Mouse (Mus musculus): ENCODE measurements around the gene Nfkb1. TPM values are rescaled to one million over a fixed set of nuclear protein-coding genes. Genes with fewer than 3 reads are reported as not detected.

Gene Nfkb1
- polyA plus RNA-seq, 1 experiment from 2014 or later: 35.9 TPM

- H3K9ac ChIP-seq (replicated peaks; ENCODE audit: low read depth): no peak overlapping the region
- ATAC-seq: no peak; the same call in none of the 2 replicates
- H3K27me3 ChIP-seq (replicated peaks; ENCODE audit: insufficient read depth, low read length): no peaks in the 10 kb centered on the region
- no peaks in the 10 kb centered on the region for H3K9me3 ChIP-seq (ENCODE audit: low read length)
- H3K4me1 ChIP-seq (ENCODE audit: insufficient read depth, low read depth, low read length): 0 out of 2 replicates have a peak, but pooled peaks cover 2% of the 10 kb centered on the region
- peak; percentile 24 for DNase-seq (ENCODE audit: low spot score)
- H3K27ac ChIP-seq (ENCODE audit: low read length): no peak overlapping the region
- H3K4me3 ChIP-seq (ENCODE audit: low read depth, low read length): no peak overlapping the region
- WGBS: 46% methylated on average over 9 of the region's 9 CpGs
- peaks cover 27% of the 10 kb centered on the region for H3K36me3 ChIP-seq (ENCODE audit: insufficient read depth, low read length)
- TF ChIP-seq EP300 (IDR thresholded peaks at IDR 0.05) (no peak), CTCF (IDR thresholded peaks at IDR 0.05) (no peak)
- peak overlapping the region; percentile 45 for H3K4me2 ChIP-seq (replicated peaks; ENCODE audit: low read depth, low read length)
Observed at GRCm38 (mm10) chr3:135607021-135607420, 84.3 kb downstream of the Nfkb1 start.

GRCm38 (mm10) chr3:135606592-135606991 lies 84.8 kb downstream of the Nfkb1 start:
- H3K27ac ChIP-seq (ENCODE audit: low read length): no peak overlapping the region
- TF ChIP-seq EP300 (IDR thresholded peaks at IDR 0.05) (no peak), CTCF (IDR thresholded peaks at IDR 0.05) (no peak)
- 86% methylated on average over 8 of the region's 8 CpGs for WGBS
- H3K4me2 ChIP-seq (replicated peaks; ENCODE audit: low read depth, low read length): no peak overlapping the region
- no peak for ATAC-seq
- H3K9ac ChIP-seq (replicated peaks; ENCODE audit: low read depth): no peak overlapping the region
- no peak overlapping the region for H3K4me3 ChIP-seq (ENCODE audit: low read depth, low read length)
- H3K4me1 ChIP-seq (ENCODE audit: insufficient read depth, low read depth, low read length): 0 out of 2 replicates have a peak, but pooled peaks cover 2% of the 10 kb centered on the region
- DNase-seq (ENCODE audit: low spot score): no peak
- peaks cover 31% of the 10 kb centered on the region for H3K36me3 ChIP-seq (ENCODE audit: insufficient read depth, low read length)
- H3K27me3 ChIP-seq (replicated peaks; ENCODE audit: insufficient read depth, low read length): no peaks in the 10 kb centered on the region
- no peaks in the 10 kb centered on the region for H3K9me3 ChIP-seq (ENCODE audit: low read length)

DNA sequence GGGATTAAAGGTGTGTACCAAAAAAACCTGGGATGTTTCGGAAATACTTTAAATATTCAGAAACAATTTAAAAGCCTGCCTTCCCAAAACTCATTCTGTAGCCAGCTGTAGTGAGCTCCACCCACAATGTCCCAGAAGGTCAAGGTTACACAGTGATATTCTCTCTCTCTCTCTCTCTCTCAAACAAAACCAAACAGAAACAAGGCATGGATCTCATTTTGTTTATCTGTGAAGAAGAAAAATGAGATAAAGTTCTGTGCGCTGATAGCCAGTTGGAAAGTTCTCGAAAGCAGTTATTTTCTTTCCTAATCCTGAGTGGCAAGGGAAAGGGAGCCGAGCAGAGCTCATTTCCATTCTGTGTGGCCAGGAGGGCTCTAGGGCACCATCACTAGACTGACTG lies 85.9 kb downstream of the Nfkb1 start:
- Histone ChIP-seq H3K4me2 (replicated peaks; ENCODE audit: low read depth, low read length) (no peak overlapping the region), H3K27me3 (replicated peaks; ENCODE audit: insufficient read depth, low read length) (no peaks in the 10 kb centered on the region), H3K4me1 (ENCODE audit: insufficient read depth, low read depth, low read length) (0 out of 2 replicates have a peak, but pooled peaks cover 2% of the 10 kb centered on the region), H3K27ac (ENCODE audit: low read length) (peak overlapping the region; percentile 22; the same call in 1 of the 2 replicates), H3K36me3 (ENCODE audit: insufficient read depth, low read length) (peaks cover 36% of the 10 kb centered on the region), H3K9me3 (ENCODE audit: low read length) (no peaks in the 10 kb centered on the region), H3K9ac (replicated peaks; ENCODE audit: low read depth) (no peak overlapping the region), H3K4me3 (ENCODE audit: low read depth, low read length) (no peak overlapping the region)
- peak; percentile 36 for DNase-seq (ENCODE audit: low spot score)
- TF ChIP-seq EP300 (IDR thresholded peaks at IDR 0.05): no peak
- TF ChIP-seq CTCF (IDR thresholded peaks at IDR 0.05): no peak
- 42% methylated on average over 4 of the region's 4 CpGs for WGBS
- peak; percentile 45; the same call in 1 of the 2 replicates for ATAC-seq

DNA sequence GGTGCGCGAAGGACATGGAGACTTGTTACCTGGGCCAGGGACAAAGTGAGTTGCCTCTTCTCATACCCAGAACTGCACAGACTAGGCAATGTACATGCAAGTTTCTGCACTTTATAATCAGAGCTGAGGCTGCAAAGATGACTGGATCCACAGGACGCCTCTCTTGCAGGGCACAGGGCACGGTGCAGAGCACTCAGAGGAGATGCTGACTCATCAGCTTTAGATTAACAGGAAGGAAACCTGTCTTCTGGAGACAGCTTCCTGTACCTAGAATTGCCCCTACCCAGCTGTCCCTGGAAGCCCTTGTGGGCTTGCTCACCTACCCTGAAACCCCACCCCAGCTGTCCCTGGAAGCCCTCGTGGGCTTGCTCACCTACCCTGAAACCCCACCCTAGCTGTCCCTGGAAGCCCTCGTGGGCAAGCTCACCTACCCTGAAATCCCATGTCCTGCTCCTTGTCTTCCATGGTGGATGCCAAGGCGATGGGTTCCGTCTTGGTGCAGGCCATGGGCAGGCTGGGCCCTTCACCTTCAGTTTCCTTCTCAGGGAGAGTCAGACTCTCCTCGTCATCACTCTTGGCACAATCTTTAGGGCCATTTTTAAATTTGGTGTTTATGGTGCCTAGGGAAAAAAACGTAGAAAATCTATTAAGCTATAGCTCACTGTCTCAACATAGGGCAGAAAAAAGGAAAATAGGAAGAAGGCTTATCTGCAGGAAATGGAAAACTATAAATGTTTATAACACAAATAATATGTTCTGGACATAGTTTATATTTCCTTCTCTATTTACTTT lies 86.5 kb downstream of the Nfkb1 start:
- DNase-seq (ENCODE audit: low spot score) (peak; percentile 23), ATAC-seq (peak; percentile 27; the same call in 1 of the 2 replicates)
- Histone ChIP-seq H3K4me1 (ENCODE audit: insufficient read depth, low read depth, low read length) (0 out of 2 replicates have a peak, but pooled peaks cover 2% of the 10 kb centered on the region), H3K4me2 (replicated peaks; ENCODE audit: low read depth, low read length) (no peak overlapping the region), H3K9ac (replicated peaks; ENCODE audit: low read depth) (no peak overlapping the region), H3K36me3 (ENCODE audit: insufficient read depth, low read length) (peaks cover 40% of the 10 kb centered on the region), H3K9me3 (ENCODE audit: low read length) (no peaks in the 10 kb centered on the region), H3K27ac (ENCODE audit: low read length) (0 out of 2 replicates have a peak overlapping the region, but pooled peaks have one; percentile 27), H3K4me3 (ENCODE audit: low read depth, low read length) (no peak overlapping the region), H3K27me3 (replicated peaks; ENCODE audit: insufficient read depth, low read length) (no peaks in the 10 kb centered on the region)
- TF ChIP-seq EP300 (IDR thresholded peaks at IDR 0.05) (no peak), CTCF (IDR thresholded peaks at IDR 0.05) (no peak)
- WGBS: 62% methylated on average over 10 of the region's 10 CpGs

DNA sequence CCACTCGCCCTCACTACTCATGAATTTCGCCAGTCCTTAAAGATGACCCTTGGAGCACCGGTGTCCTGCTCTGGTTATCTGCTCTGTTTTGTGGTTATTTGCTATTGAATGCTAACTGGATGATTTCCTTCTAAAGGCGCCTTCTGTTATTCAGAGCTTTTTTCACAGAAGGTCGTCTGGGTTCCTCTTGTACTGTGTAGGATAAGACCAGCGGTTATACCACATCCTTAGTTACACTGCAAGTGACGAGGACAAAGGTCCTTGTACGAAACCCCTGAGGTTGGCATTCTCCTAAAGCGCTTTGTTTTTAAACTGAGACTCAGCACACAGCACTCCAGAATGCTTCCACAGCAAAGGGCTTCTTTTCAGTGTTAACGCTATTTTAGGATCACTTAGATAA lies 88.6 kb downstream of the Nfkb1 start:
- peaks cover 33% of the 10 kb centered on the region; the same call in 1 of the 2 replicates for H3K36me3 ChIP-seq (ENCODE audit: insufficient read depth, low read length)
- H3K4me2 ChIP-seq (replicated peaks; ENCODE audit: low read depth, low read length): no peak overlapping the region
- H3K9ac ChIP-seq (replicated peaks; ENCODE audit: low read depth): no peak overlapping the region
- TF ChIP-seq CTCF (IDR thresholded peaks at IDR 0.05): no peak
- no peak for TF ChIP-seq EP300 (IDR thresholded peaks at IDR 0.05)
- WGBS: 80% methylated on average over 10 of the region's 10 CpGs
- no peak for DNase-seq (ENCODE audit: low spot score)
- no peak overlapping the region for H3K27ac ChIP-seq (ENCODE audit: low read length)
- no peak for ATAC-seq
- H3K4me1 ChIP-seq (ENCODE audit: insufficient read depth, low read depth, low read length): 0 out of 2 replicates have a peak, but pooled peaks cover 2% of the 10 kb centered on the region
- H3K27me3 ChIP-seq (replicated peaks; ENCODE audit: insufficient read depth, low read length): no peaks in the 10 kb centered on the region
- no peaks in the 10 kb centered on the region for H3K9me3 ChIP-seq (ENCODE audit: low read length)
- H3K4me3 ChIP-seq (ENCODE audit: low read depth, low read length): no peak overlapping the region

DNA sequence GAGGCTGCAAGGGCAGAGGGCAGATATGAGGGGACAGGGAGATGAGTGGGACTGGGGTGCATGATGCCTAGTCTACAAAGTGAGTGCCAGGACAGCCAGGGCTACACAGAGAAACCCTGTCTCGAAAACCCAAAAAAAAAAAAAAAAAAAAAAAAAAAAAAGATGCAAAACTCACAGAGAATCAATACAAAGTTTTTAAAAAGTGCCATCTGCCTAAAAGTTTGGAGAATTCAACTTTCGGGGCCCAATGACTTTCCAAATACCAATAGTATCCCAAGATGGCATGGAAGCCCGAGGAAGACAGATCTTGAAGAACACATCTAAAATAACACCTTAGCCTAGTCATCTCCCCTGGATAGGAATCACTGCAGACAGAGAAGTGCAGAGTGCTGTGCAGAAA lies 93.0 kb downstream of the Nfkb1 start:
- H3K9me3 ChIP-seq (ENCODE audit: low read length): no peaks in the 10 kb centered on the region
- H3K27me3 ChIP-seq (replicated peaks; ENCODE audit: insufficient read depth, low read length): no peaks in the 10 kb centered on the region
- ATAC-seq: no peak
- H3K4me3 ChIP-seq (ENCODE audit: low read depth, low read length): no peak overlapping the region
- no peak for DNase-seq (ENCODE audit: low spot score)
- 0 out of 2 replicates have a peak, but pooled peaks cover 3% of the 10 kb centered on the region for H3K4me1 ChIP-seq (ENCODE audit: insufficient read depth, low read depth, low read length)
- TF ChIP-seq CTCF (IDR thresholded peaks at IDR 0.05) (no peak), EP300 (IDR thresholded peaks at IDR 0.05) (no peak)
- H3K27ac ChIP-seq (ENCODE audit: low read length): no peak overlapping the region
- 76% methylated on average over 3 of the region's 3 CpGs for WGBS
- H3K36me3 ChIP-seq (ENCODE audit: insufficient read depth, low read length): peaks cover 36% of the 10 kb centered on the region; the same call in 1 of the 2 replicates
- no peak overlapping the region for H3K4me2 ChIP-seq (replicated peaks; ENCODE audit: low read depth, low read length)
- H3K9ac ChIP-seq (replicated peaks; ENCODE audit: low read depth): no peak overlapping the region
